Comparison of ENCODE assay signal across 8 mouse cellular contexts in the genomic region with DNA sequence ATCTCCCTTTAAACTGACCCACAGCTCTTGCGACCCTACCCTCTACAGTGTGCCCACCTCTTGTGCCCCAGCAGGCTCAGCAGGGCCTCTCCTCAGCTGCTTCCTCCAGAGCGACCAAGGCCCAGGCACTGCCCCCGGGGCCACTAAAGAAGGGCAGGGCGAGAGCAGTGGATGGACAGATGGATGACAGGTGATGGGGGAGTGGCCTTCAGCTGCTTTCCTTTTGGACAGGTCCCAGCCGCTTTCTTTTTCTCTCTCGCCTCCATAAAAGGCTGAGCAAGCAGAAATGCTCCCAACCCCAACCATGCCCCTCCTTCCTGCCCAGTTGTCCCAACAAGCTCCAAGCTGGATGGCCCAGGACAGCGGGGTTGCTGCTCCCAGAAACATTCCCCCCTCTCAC. TPM values are rescaled to one million over a fixed set of nuclear protein-coding genes. Genes with fewer than 3 reads are reported as not detected.
DNase-seq lines count a peak whose midpoint lies in the region; ATAC-seq lines count a peak whose summit lies in the region.

No protein-coding gene starts in this region.

- no peak; the same call in 1 of the 2 replicates for ATAC-seq in neural tube, embryonic 12.5 days (ENCODE audit: low FRiP score, low read depth)
- no peak for ATAC-seq in hindbrain, embryonic 14.5 days (ENCODE audit: low FRiP score)

- H3K9ac ChIP-seq in neural tube, embryonic 12.5 days: no peak overlapping the region
- peak overlapping the region; percentile 34 for H3K9ac ChIP-seq in hindbrain, embryonic 14.5 days

- WGBS in neural tube, embryonic 12.5 days: 33% methylated on average over 7 of the region's 7 CpGs
- WGBS in hindbrain, embryonic 14.5 days: 26% methylated on average over 7 of the region's 7 CpGs
- 17% methylated on average over 7 of the region's 7 CpGs for WGBS in large intestine, adult 2 months

- no peaks in the 10 kb centered on the region for H3K36me3 ChIP-seq in neural tube, embryonic 12.5 days
- no peaks in the 10 kb centered on the region for H3K36me3 ChIP-seq in hindbrain, embryonic 14.5 days (replicated peaks; ENCODE audit: control insufficient read depth, insufficient read depth)

- DNase-seq in neural tube, embryonic 10.5 days (ENCODE audit: extremely low spot score, low spot score): no peak
- DNase-seq in hindbrain, embryonic 14.5 days (ENCODE audit: low spot score): no peak
- DNase-seq in large intestine, adult 2 months (ENCODE audit: low read depth, low spot score): peak; percentile 10
- peak; percentile 34 for DNase-seq in retina, embryonic 14.5 days (ENCODE audit: low spot score)
- DNase-seq in spleen, postnatal 14 days (ENCODE audit: low spot score in 2 of 2): no peak
- DNase-seq in natural killer cell, adult 2 months (ENCODE audit: low spot score in 2 of 2): no peak
- no peak for DNase-seq in cerebellum, adult 8-10 months

- H3K4me1 ChIP-seq in neural tube, embryonic 12.5 days: peaks cover 50% of the 10 kb centered on the region
- H3K4me1 ChIP-seq in hindbrain, embryonic 14.5 days (replicated peaks; ENCODE audit: control insufficient read depth, insufficient read depth, low read length): peaks cover 33% of the 10 kb centered on the region

- no peaks in the 10 kb centered on the region for H3K9me3 ChIP-seq in neural tube, embryonic 12.5 days
- no peaks in the 10 kb centered on the region for H3K9me3 ChIP-seq in hindbrain, embryonic 14.5 days (ENCODE audit: control insufficient read depth, low read length)

- H3K4me3 ChIP-seq in neural tube, embryonic 12.5 days: no peak overlapping the region
- H3K4me3 ChIP-seq in hindbrain, embryonic 14.5 days (replicated peaks; ENCODE audit: low read length): 0 out of 2 replicates have a peak overlapping the region, but pooled peaks have one; percentile 6

- H3K4me2 ChIP-seq in neural tube, embryonic 12.5 days (replicated peaks): peak overlapping the region; percentile 35
- H3K4me2 ChIP-seq in hindbrain, embryonic 14.5 days (replicated peaks): peak overlapping the region; percentile 89

- H3K27me3 ChIP-seq in neural tube, embryonic 12.5 days (replicated peaks): peaks cover 40% of the 10 kb centered on the region
- H3K27me3 ChIP-seq in hindbrain, embryonic 14.5 days (ENCODE audit: control insufficient read depth, insufficient read depth, low read length): peaks cover 15% of the 10 kb centered on the region

- no peak overlapping the region for H3K27ac ChIP-seq in neural tube, embryonic 12.5 days
- no peak overlapping the region for H3K27ac ChIP-seq in hindbrain, embryonic 14.5 days

RNA-seq across cellular contexts. Expression of a gene that starts 2.7 kb away (rescaled TPM):
- 7.4 and 9.9 TPM in 2 replicates for polyA plus RNA-seq in neural tube, embryonic 12.5 days (2016; fragmentation: Nextera tagmentation; extraction: Ambion mirVana)
- 13.1 and 15.4 TPM in 2 replicates for polyA plus RNA-seq in hindbrain, embryonic 14.5 days (2014; fragmentation: Nextera tagmentation; extraction: Ambion mirVana)
- polyA plus RNA-seq in large intestine, adult 2 months (2012; rRNA removed): 6.5 and 8.7 TPM in 2 replicates

Comparison
In these comparisons a context has a peak if more than half of its experiments do, and no peak if none do; other contexts are left out.
1. DNase-seq: peak in large intestine, adult 2 months (single experiment) and retina, embryonic 14.5 days (single experiment); none in neural tube, embryonic 10.5 days (single experiment), hindbrain, embryonic 14.5 days (single experiment), spleen, postnatal 14 days (0 of 2), natural killer cell, adult 2 months (0 of 2) and cerebellum, adult 8-10 months (single experiment).